Mouse (Mus musculus) spleen, adult 2 months (tissue): ENCODE measurements around the gene Catsper4. TPM values are rescaled to one million over a fixed set of nuclear protein-coding genes. Genes with fewer than 3 reads are reported as not detected.

Experiments used
- DNase-seq, 2 experiments: peaks; one replicate each; pipeline versions ENCODE4 v3.0.0 to v3.0.0-alpha.2; 2012 to 2021; ENCODE audit warnings: low spot score in 2 of 2, low read depth in 1 of 2
- H3K27ac ChIP-seq: fragments of 200-500 bp; 2 replicates; pipeline ENCODE4 v1.5.1; 2012; ENCODE audit warnings: low read length, inconsistent platforms; ENCODE audit not compliant: insufficient read depth
- H3K27me3 ChIP-seq: fragments of 200-500 bp; 2 replicates; pipeline ENCODE4 v1.6.1; 2012; ENCODE audit warnings: mild to moderate bottlenecking, moderate library complexity, low read length, inconsistent platforms; ENCODE audit not compliant: control insufficient read depth, insufficient read depth
- H3K36me3 ChIP-seq: fragments of 200-500 bp; 2 replicates; pipeline ENCODE4 v1.6.1; 2012; ENCODE audit warnings: mild to moderate bottlenecking, low read length, inconsistent platforms; ENCODE audit not compliant: control insufficient read depth, insufficient read depth
- H3K4me1 ChIP-seq: fragments of 200-500 bp; 2 replicates; pipeline ENCODE4 v1.6.1; 2011; ENCODE audit warnings: inconsistent platforms; ENCODE audit not compliant: control insufficient read depth, insufficient read depth, insufficient read length
- H3K4me3 ChIP-seq: fragments of 200-500 bp; 2 replicates; pipeline ENCODE4 v1.5.1; 2011; ENCODE audit warnings: mild to moderate bottlenecking, inconsistent platforms; ENCODE audit not compliant: insufficient read depth, insufficient read length; ENCODE audit errors: extremely low read depth
- CTCF ChIP-seq: fragments of 200-500 bp; IDR thresholded peaks from 2 replicates; pipeline ENCODE4 v1.5.1; 2011; ENCODE audit warnings: mild to moderate bottlenecking, inconsistent platforms; ENCODE audit not compliant: insufficient read depth, insufficient read length, insufficient replicate concordance; ENCODE audit errors: extremely low read depth
- POLR2A ChIP-seq: fragments of 200-500 bp; IDR thresholded peaks from 2 replicates; pipeline ENCODE4 v1.6.1; 2011; ENCODE audit warnings: low read depth, low read length, inconsistent platforms
- WGBS: fragments of 180-500 bp; shearing (Covaris S2); methylation state at CpG from one replicate; pipeline ENCODE4 v1.1.7; 2018; 5-methylcytosine and 5-hydroxymethylcytosine counted together
- polyA plus RNA-seq: library from polyadenylated mRNA; depleted of rRNA; stranded (reverse); fragments of >200 nt; gene quantifications from 2 replicates; pipeline ENCODE4 v1.2.3, GENCODE M21; 2012

Gene Catsper4
- polyA plus RNA-seq, 1 experiment = not detected

- Histone ChIP-seq H3K27ac (peak within 1 kb of the TSS; percentile 24; the same call in 1 of the 2 replicates), H3K27me3 (peaks cover 25% of the 10 kb centered on the region), H3K4me1 (peaks cover 5% of the 10 kb centered on the region), H3K4me3 (peak within 1 kb of the TSS; percentile 9; the same call in 1 of the 2 replicates), H3K36me3 (no peaks in the 10 kb centered on the region)
- no peak for DNase-seq
- WGBS = 22% methylated on average over 13 of the region's 13 CpGs
- TF ChIP-seq CTCF (no peak), POLR2A (no peak)
Measured at GRCm38 (mm10) chr4:134253722-134254324, 26.6 kb upstream of the Catsper4 start, which contains the start of gene Grrp1. TSS of gene Grrp1 (minus strand) at chr4:134254106.

GRCm38 (mm10) chr4:134252911-134253721, 25.9 kb upstream of the Catsper4 start:
- H3K27me3 ChIP-seq = peaks cover 25% of the 10 kb centered on the region
- H3K4me3 ChIP-seq = 0 out of 2 replicates have a peak overlapping the region, but pooled peaks have one; percentile 9
- DNase-seq = no peak
- TF ChIP-seq CTCF = no peak
- no peak for TF ChIP-seq POLR2A
- WGBS = 38% methylated on average over 15 of the region's 15 CpGs
- H3K36me3 ChIP-seq = no peaks in the 10 kb centered on the region
- H3K27ac ChIP-seq = peak overlapping the region; percentile 24; the same call in 1 of the 2 replicates
- peaks cover 5% of the 10 kb centered on the region for H3K4me1 ChIP-seq

- DNase-seq = no peak
- TF ChIP-seq POLR2A = no peak
- TF ChIP-seq CTCF = no peak
- WGBS = 45% methylated on average over 22 of the region's 22 CpGs
Measured at GRCm38 (mm10) chr4:134252131-134252910, 25.1 kb upstream of the Catsper4 start.

GRCm38 (mm10) chr4:134251241-134252130, 24.3 kb upstream of the Catsper4 start:
- Histone ChIP-seq H3K4me1 (peaks cover 5% of the 10 kb centered on the region), H3K36me3 (no peaks in the 10 kb centered on the region), H3K4me3 (peak overlapping the region; percentile 10; the same call in 1 of the 2 replicates), H3K27me3 (peaks cover 25% of the 10 kb centered on the region), H3K27ac (no peak overlapping the region)
- no peak for DNase-seq
- WGBS = 9% methylated on average over 91 of the region's 91 CpGs
- TF ChIP-seq POLR2A = no peak
- TF ChIP-seq CTCF = no peak

More at GRCm38 (mm10) chr4:134252131-134252910, 25.1 kb upstream of the Catsper4 start:
- H3K27me3 ChIP-seq = peaks cover 25% of the 10 kb centered on the region
- peaks cover 5% of the 10 kb centered on the region for H3K4me1 ChIP-seq
- 0 out of 2 replicates have a peak overlapping the region, but pooled peaks have one; percentile 9 for H3K4me3 ChIP-seq
- H3K36me3 ChIP-seq = no peaks in the 10 kb centered on the region
- no peak overlapping the region for H3K27ac ChIP-seq

GRCm38 (mm10) chr4:134250930-134251240, 23.7 kb upstream of the Catsper4 start:
- Histone ChIP-seq H3K27me3 (peaks cover 25% of the 10 kb centered on the region), H3K4me1 (peaks cover 5% of the 10 kb centered on the region)

More at GRCm38 (mm10) chr4:134250930-134251240, 23.7 kb upstream of the Catsper4 start:
- Histone ChIP-seq H3K27ac (no peak overlapping the region), H3K4me3 (no peak overlapping the region), H3K36me3 (no peaks in the 10 kb centered on the region)
- DNase-seq = no peak
- 32% methylated on average over 10 of the region's 10 CpGs for WGBS
- TF ChIP-seq CTCF (no peak), POLR2A (no peak)
